Mouse (Mus musculus): ENCODE results near the gene Taf3. TPM values are rescaled to one million over a fixed set of nuclear protein-coding genes. Genes with fewer than 3 reads are reported as not detected.

Gene Taf3
- polyA plus RNA-seq, 1 experiment from 2014 or later, result 6.3 TPM

DNA sequence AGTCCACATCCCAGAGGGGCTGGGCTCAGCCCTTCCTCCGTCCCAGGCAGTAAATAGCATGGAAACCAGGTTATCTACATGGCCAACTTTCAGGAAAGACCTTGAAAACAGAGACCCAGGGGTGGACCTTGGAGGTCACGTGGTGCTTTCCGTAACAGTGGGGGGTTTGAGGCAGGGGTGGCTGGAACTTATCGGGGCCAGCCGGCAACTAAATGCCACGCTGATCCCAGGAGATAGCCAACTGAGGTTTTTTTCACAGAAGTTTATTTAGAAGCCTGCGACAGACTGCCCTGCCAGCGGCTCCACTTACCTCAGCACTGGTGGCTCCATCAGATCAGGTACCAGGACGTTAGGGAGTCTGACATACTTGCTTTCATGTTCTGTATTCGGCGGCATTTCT lies 142.4 kb downstream of the Taf3 start:
- Histone ChIP-seq H3K27me3 (peaks cover 8% of the 10 kb centered on the region), H3K9me3 (replicated peaks) (no peaks in the 10 kb centered on the region), H3K9ac (no peak overlapping the region), H3K36me3 (replicated peaks) (no peaks in the 10 kb centered on the region), H3K4me3 (replicated peaks) (peak overlapping the region; percentile 18; the same call in 1 of the 2 replicates), H3K4me2 (peak overlapping the region; percentile 50), H3K4me1 (replicated peaks) (0 out of 2 replicates have a peak, but pooled peaks cover 4% of the 10 kb centered on the region), H3K27ac (replicated peaks) (no peak overlapping the region)
- WGBS (ENCODE audit: insufficient replicate concordance), result 2% methylated on average over 11 of the region's 11 CpGs
- peak; percentile 37; the same call in 1 of the 2 replicates for ATAC-seq (ENCODE audit: insufficient read depth)

DNA sequence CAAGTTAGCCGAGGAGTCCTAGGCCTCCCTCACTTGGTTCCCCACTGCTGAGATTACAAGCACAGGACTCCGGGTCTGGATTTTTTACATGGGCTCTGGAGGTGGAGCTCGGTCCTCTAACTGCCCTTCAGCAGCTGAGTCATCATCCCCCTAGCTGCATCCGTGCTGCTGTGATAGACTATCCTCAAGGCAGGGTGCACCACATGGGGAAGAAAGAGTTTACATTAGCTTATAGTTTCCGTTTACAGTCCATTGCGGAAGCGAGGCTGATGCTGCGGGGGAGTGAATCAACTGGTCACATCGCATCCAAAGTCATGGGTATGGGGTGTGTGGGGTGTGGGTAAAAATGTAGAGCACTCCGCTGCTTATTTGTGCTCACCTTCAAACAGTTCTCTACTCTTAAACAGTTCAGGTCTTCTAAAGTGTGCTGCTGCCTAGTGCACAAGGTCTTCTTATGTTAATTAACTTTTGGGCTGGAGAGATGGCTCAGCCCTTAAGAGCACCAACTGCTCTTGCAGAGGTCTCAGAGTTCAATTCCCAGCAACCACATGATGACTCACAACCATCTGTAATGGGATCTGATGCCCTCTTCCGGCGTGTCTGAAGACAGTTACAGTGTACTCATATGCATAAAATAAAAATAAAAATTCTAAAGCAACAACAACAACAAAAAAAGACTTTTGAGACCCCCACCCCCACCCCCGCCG lies 144.4 kb downstream of the Taf3 start:
- Histone ChIP-seq H3K4me1 (replicated peaks) (0 out of 2 replicates have a peak, but pooled peaks cover 4% of the 10 kb centered on the region), H3K4me2 (no peak overlapping the region), H3K36me3 (replicated peaks) (no peaks in the 10 kb centered on the region), H3K9ac (no peak overlapping the region), H3K4me3 (replicated peaks) (no peak overlapping the region), H3K27ac (replicated peaks) (no peak overlapping the region), H3K9me3 (replicated peaks) (no peaks in the 10 kb centered on the region), H3K27me3 (peaks cover 20% of the 10 kb centered on the region)
- no peak for ATAC-seq (ENCODE audit: insufficient read depth)
- WGBS (ENCODE audit: insufficient replicate concordance), result 41% methylated on average over 14 of the region's 14 CpGs

DNA sequence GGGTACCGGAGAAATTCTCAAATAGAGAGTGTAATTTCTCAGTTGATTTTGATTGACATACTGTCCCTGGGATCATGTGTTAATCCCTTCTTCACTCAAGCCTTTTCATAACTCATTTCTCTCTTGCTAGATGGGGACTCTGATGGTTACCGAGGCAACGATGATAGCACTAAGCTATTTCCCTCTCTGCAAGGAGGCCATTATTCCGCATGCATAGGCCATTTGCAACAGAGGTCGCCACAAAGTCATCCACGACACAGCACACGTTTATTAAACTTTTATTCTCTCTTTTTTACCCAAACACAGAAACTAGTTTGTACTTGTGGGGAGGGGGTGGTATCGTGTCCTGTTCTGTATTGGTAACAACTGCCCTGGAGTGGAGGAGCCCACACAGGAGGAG lies 150.6 kb downstream of the Taf3 start:
- Histone ChIP-seq H3K4me1 (replicated peaks) (peaks cover 3% of the 10 kb centered on the region; the same call in 1 of the 2 replicates), H3K9me3 (replicated peaks) (no peaks in the 10 kb centered on the region), H3K4me3 (replicated peaks) (no peak overlapping the region), H3K36me3 (replicated peaks) (no peaks in the 10 kb centered on the region), H3K9ac (no peak overlapping the region), H3K27me3 (peaks cover 78% of the 10 kb centered on the region), H3K4me2 (no peak overlapping the region), H3K27ac (replicated peaks) (no peak overlapping the region)
- ATAC-seq (ENCODE audit: insufficient read depth), result no peak
- 18% methylated on average over 8 of the region's 8 CpGs for WGBS (ENCODE audit: insufficient replicate concordance)

GRCm38 (mm10) chr2:9896097-9896770 lies 152.2 kb downstream of the Taf3 start:
- no peak overlapping the region for H3K9ac ChIP-seq
- no peak overlapping the region for H3K27ac ChIP-seq (replicated peaks)
- H3K4me2 ChIP-seq, result no peak overlapping the region
- ATAC-seq (ENCODE audit: insufficient read depth), result no peak
- peaks cover 3% of the 10 kb centered on the region; the same call in 1 of the 2 replicates for H3K4me1 ChIP-seq (replicated peaks)
- H3K4me3 ChIP-seq (replicated peaks), result no peak overlapping the region
- WGBS (ENCODE audit: insufficient replicate concordance), result 2% methylated on average over 22 of the region's 22 CpGs
- no peaks in the 10 kb centered on the region for H3K9me3 ChIP-seq (replicated peaks)
- no peaks in the 10 kb centered on the region for H3K36me3 ChIP-seq (replicated peaks)
- H3K27me3 ChIP-seq, result peaks cover 89% of the 10 kb centered on the region

DNA sequence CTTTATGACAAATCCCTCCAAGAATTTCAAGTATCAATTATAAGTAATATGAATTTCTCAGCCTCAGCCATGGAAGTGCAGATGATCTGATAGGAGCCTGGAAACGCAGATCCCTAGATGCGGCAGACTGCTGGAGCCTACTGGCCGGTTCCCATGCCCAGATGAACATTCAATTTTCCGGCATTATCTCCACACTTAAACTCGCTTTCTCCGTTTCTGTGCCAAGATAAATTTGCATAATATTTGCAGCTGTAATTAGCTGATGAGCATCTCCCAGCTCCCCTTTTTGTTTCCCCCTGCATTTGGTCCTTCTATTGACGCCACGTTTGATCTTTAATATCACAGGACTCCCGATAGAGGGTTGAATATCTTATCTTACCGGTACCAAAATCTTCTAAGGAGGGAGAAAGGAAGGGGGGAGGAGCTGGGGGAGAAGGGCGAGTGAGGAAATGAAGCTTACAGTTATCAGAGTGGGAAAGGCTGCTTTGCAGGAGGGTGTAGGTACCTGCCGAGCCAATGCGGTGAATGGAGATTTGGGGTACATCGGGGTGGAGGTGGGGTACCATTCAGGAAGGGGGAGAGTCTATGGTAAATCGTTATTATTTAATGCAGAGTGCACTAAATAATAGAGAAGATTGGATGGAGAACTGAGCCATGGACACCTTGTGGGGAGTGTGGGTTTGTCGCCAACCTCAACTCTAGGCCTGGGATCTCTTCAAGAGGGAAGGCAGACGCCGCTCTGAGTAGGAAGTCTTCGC lies 153.4 kb downstream of the Taf3 start:
- WGBS (ENCODE audit: insufficient replicate concordance), result 4% methylated on average over 19 of the region's 19 CpGs
- no peak overlapping the region for H3K27ac ChIP-seq (replicated peaks)
- peaks cover 97% of the 10 kb centered on the region for H3K27me3 ChIP-seq
- no peaks in the 10 kb centered on the region for H3K36me3 ChIP-seq (replicated peaks)
- ATAC-seq (ENCODE audit: insufficient read depth), result no peak
- no peak overlapping the region for H3K9ac ChIP-seq
- peaks cover 3% of the 10 kb centered on the region for H3K4me1 ChIP-seq (replicated peaks)
- no peak overlapping the region for H3K4me2 ChIP-seq
- no peak overlapping the region for H3K4me3 ChIP-seq (replicated peaks)
- no peaks in the 10 kb centered on the region for H3K9me3 ChIP-seq (replicated peaks)

GRCm38 (mm10) chr2:9893272-9893953 lies 155.0 kb downstream of the Taf3 start:
- H3K27ac ChIP-seq (replicated peaks), result no peak overlapping the region
- no peaks in the 10 kb centered on the region for H3K36me3 ChIP-seq (replicated peaks)
- peaks cover 97% of the 10 kb centered on the region for H3K27me3 ChIP-seq
- H3K4me2 ChIP-seq, result no peak overlapping the region
- ATAC-seq (ENCODE audit: insufficient read depth), result no peak
- 10% methylated on average over 6 of the region's 6 CpGs for WGBS (ENCODE audit: insufficient replicate concordance)
- no peak overlapping the region for H3K4me3 ChIP-seq (replicated peaks)
- H3K9me3 ChIP-seq (replicated peaks), result no peaks in the 10 kb centered on the region
- peaks cover 17% of the 10 kb centered on the region for H3K4me1 ChIP-seq (replicated peaks)
- H3K9ac ChIP-seq, result no peak overlapping the region

GRCm38 (mm10) chr2:9892541-9892940 lies 155.9 kb downstream of the Taf3 start:
- no peak overlapping the region for H3K4me2 ChIP-seq
- H3K9me3 ChIP-seq (replicated peaks), result no peaks in the 10 kb centered on the region
- H3K27me3 ChIP-seq, result peaks cover 97% of the 10 kb centered on the region
- 5% methylated on average over 7 of the region's 7 CpGs for whole genome bisulfite sequencing (ENCODE audit: insufficient replicate concordance)
- ATAC-seq (ENCODE audit: insufficient read depth), result no peak
- no peak overlapping the region for H3K9ac ChIP-seq
- no peaks in the 10 kb centered on the region for H3K36me3 ChIP-seq (replicated peaks)
- H3K4me1 ChIP-seq (replicated peaks), result peaks cover 17% of the 10 kb centered on the region
- no peak overlapping the region for H3K27ac ChIP-seq (replicated peaks)
- H3K4me3 ChIP-seq (replicated peaks), result no peak overlapping the region

DNA sequence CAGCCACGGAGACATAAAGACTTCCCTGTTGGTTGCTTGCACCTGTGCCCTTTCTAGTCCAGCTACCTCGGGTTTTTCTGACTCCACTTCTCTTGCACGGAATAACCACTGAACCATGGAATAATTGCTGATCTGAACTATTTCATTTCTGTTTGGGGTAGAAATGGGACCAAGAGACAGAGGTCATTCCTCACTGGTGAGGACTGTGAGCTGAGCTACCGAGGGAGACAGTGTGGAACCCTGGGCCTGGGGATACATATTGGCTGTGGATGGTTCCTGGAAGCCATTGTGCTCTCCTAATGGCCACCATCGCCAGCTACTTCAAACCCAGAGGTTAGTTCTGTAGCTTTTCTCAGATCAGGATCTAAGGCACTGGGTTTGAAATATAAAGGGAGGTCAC lies 157.5 kb downstream of the Taf3 start:
- peaks cover 97% of the 10 kb centered on the region for H3K27me3 ChIP-seq
- ATAC-seq (ENCODE audit: insufficient read depth), result no peak
- WGBS (ENCODE audit: insufficient replicate concordance), result 12% methylated on average over 5 of the region's 5 CpGs
- no peaks in the 10 kb centered on the region for H3K9me3 ChIP-seq (replicated peaks)
- no peak overlapping the region for H3K4me3 ChIP-seq (replicated peaks)
- H3K36me3 ChIP-seq (replicated peaks), result no peaks in the 10 kb centered on the region
- no peak overlapping the region for H3K4me2 ChIP-seq
- H3K27ac ChIP-seq (replicated peaks), result no peak overlapping the region
- no peak overlapping the region for H3K9ac ChIP-seq
- H3K4me1 ChIP-seq (replicated peaks), result peaks cover 17% of the 10 kb centered on the region

DNA sequence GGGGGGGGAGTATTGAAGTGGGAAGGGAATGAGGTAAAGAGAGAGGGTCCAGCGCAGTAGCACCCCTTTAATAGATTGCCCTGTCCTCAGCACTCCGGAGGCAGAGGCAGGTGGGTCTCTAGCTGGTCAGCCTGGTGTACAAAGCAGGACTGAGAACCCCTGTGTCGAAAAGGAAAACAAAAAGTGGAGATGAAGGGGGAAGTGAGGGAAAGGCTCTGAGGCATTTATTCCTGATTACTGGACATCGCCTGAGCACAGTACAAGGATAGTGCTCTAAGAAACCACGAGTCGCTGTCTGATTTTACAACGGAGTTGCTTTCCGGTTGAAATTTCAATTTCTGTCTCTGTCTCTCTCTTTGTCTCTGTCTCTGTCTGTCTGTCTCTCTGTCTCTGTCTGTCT lies 158.1 kb downstream of the Taf3 start:
- peaks cover 97% of the 10 kb centered on the region for H3K27me3 ChIP-seq
- no peaks in the 10 kb centered on the region for H3K9me3 ChIP-seq (replicated peaks)
- peaks cover 14% of the 10 kb centered on the region; the same call in 1 of the 2 replicates for H3K4me1 ChIP-seq (replicated peaks)
- H3K36me3 ChIP-seq (replicated peaks), result no peaks in the 10 kb centered on the region
- peak overlapping the region; percentile 62 for H3K4me2 ChIP-seq
- 5% methylated on average over 8 of the region's 8 CpGs for WGBS (ENCODE audit: insufficient replicate concordance)
- ATAC-seq (ENCODE audit: insufficient read depth), result no peak
- no peak overlapping the region for H3K27ac ChIP-seq (replicated peaks)
- H3K9ac ChIP-seq, result no peak overlapping the region
- H3K4me3 ChIP-seq (replicated peaks), result no peak overlapping the region

DNA sequence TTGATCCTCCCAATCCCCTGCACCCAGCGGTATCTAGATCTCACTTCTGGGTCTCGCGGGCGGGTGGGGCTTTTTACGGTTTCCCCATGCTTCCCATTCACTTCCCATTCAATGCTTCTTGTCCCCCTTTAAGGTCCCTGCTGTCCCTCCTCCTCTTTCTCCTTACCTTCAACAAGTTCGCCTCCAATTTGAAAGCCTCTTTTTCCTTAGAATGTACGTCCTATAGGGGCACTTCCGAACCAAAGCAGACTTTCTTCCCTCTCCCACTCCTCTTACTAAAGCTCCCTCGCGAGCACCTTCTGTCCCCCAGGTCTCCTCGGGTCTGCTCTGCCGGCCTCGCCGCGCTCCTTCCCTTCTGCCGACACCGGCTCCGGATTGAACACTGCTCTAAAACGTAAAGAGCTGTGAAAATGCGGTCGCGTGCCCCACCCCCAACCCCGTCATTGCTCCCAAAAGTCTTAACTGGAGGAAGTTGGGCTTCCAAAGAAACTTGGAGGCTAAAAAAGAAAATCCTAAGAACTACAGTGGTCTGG lies 158.7 kb downstream of the Taf3 start, which contains the start of gene Gata3:
Gene Gata3 (minus strand): TSS at position 384 of the 533 bp plus-strand sequence.
- Histone ChIP-seq H3K4me1 (replicated peaks) (peaks cover 14% of the 10 kb centered on the region; the same call in 1 of the 2 replicates), H3K27me3 (peaks cover 97% of the 10 kb centered on the region), H3K36me3 (replicated peaks) (no peaks in the 10 kb centered on the region), H3K4me2 (peak within 1 kb of the TSS; percentile 62), H3K9ac (no peak within 1 kb of the TSS), H3K9me3 (replicated peaks) (no peaks in the 10 kb centered on the region), H3K4me3 (replicated peaks) (peak within 1 kb of the TSS; percentile 33), H3K27ac (replicated peaks) (no peak within 1 kb of the TSS)
- no peak for ATAC-seq (ENCODE audit: insufficient read depth)
- under 1% methylated on average over 23 of the region's 23 CpGs for WGBS (ENCODE audit: insufficient replicate concordance)

Measured in liver, embryonic 15.5 days (tissue).